Mouse (Mus musculus): ENCODE data around the gene Stc2. TPM values are rescaled to one million over a fixed set of nuclear protein-coding genes. Genes with fewer than 3 reads are reported as not detected.

The Stc2 gene
- polyA plus RNA-seq, 1 experiment from 2014 or later = 0.43 TPM

- ATAC-seq (peak; percentile 46), DNase-seq (peak; percentile 47)
- no peaks in the 10 kb centered on the region for H3K9me3 ChIP-seq (ENCODE audit: low read length)
- peak overlapping the region; percentile 44 for H3K4me3 ChIP-seq (ENCODE audit: low read depth, low read length)
- peaks cover 13% of the 10 kb centered on the region for H3K4me1 ChIP-seq (ENCODE audit: insufficient read depth)
- H3K9ac ChIP-seq (replicated peaks) = no peak overlapping the region
- H3K4me2 ChIP-seq (ENCODE audit: low read depth, low read length) = peak overlapping the region; percentile 74
- H3K36me3 ChIP-seq (replicated peaks; ENCODE audit: insufficient read depth, low read length) = no peaks in the 10 kb centered on the region
- peaks cover 46% of the 10 kb centered on the region for H3K27me3 ChIP-seq (ENCODE audit: insufficient read depth, low read length)
- TF ChIP-seq EP300 (IDR thresholded peaks at IDR 0.05; ENCODE audit: low read depth) (no peak), CTCF (IDR thresholded peaks at IDR 0.05; ENCODE audit: low read depth) (no peak)
- H3K27ac ChIP-seq (ENCODE audit: low read depth) = no peak overlapping the region
- WGBS (ENCODE audit: insufficient replicate concordance) = 1% methylated on average over 50 of the region's 50 CpGs
Measured at GRCm38 (mm10) chr11:31368965-31369647, 768 bp downstream of the Stc2 start.

GRCm38 (mm10) chr11:31368252-31368964 lies 1.5 kb downstream of the Stc2 start:
- ATAC-seq (no peak), DNase-seq (no peak)
- TF ChIP-seq CTCF (IDR thresholded peaks at IDR 0.05; ENCODE audit: low read depth) (no peak), EP300 (IDR thresholded peaks at IDR 0.05; ENCODE audit: low read depth) (no peak)
- Histone ChIP-seq H3K27ac (ENCODE audit: low read depth) (no peak overlapping the region), H3K27me3 (ENCODE audit: insufficient read depth, low read length) (peaks cover 46% of the 10 kb centered on the region), H3K36me3 (replicated peaks; ENCODE audit: insufficient read depth, low read length) (no peaks in the 10 kb centered on the region), H3K9ac (replicated peaks) (no peak overlapping the region), H3K4me1 (ENCODE audit: insufficient read depth) (peaks cover 13% of the 10 kb centered on the region), H3K9me3 (ENCODE audit: low read length) (no peaks in the 10 kb centered on the region), H3K4me2 (ENCODE audit: low read depth, low read length) (peak overlapping the region; percentile 74), H3K4me3 (ENCODE audit: low read depth, low read length) (peak overlapping the region; percentile 44)
- 4% methylated on average over 36 of the region's 36 CpGs for WGBS (ENCODE audit: insufficient replicate concordance)

GRCm38 (mm10) chr11:31366827-31367226 lies 3.0 kb downstream of the Stc2 start:
- Histone ChIP-seq H3K9me3 (ENCODE audit: low read length) (no peaks in the 10 kb centered on the region), H3K9ac (replicated peaks) (no peak overlapping the region), H3K4me3 (ENCODE audit: low read depth, low read length) (no peak overlapping the region), H3K36me3 (replicated peaks; ENCODE audit: insufficient read depth, low read length) (no peaks in the 10 kb centered on the region), H3K27me3 (ENCODE audit: insufficient read depth, low read length) (peaks cover 36% of the 10 kb centered on the region), H3K4me1 (ENCODE audit: insufficient read depth) (peaks cover 13% of the 10 kb centered on the region), H3K4me2 (ENCODE audit: low read depth, low read length) (no peak overlapping the region), H3K27ac (ENCODE audit: low read depth) (no peak overlapping the region)
- ATAC-seq (no peak), DNase-seq (no peak)
- 47% methylated on average over 4 of the region's 4 CpGs for WGBS (ENCODE audit: insufficient replicate concordance)
- TF ChIP-seq CTCF (IDR thresholded peaks at IDR 0.05; ENCODE audit: low read depth) (no peak), EP300 (IDR thresholded peaks at IDR 0.05; ENCODE audit: low read depth) (no peak)

- no peak overlapping the region for H3K4me3 ChIP-seq (ENCODE audit: low read depth, low read length)
- no peak for ATAC-seq
- peaks cover 32% of the 10 kb centered on the region for H3K27me3 ChIP-seq (ENCODE audit: insufficient read depth, low read length)
- no peak overlapping the region for H3K4me2 ChIP-seq (ENCODE audit: low read depth, low read length)
- no peaks in the 10 kb centered on the region for H3K9me3 ChIP-seq (ENCODE audit: low read length)
- no peak for DNase-seq
- no peaks in the 10 kb centered on the region for H3K36me3 ChIP-seq (replicated peaks; ENCODE audit: insufficient read depth, low read length)
- 63% methylated on average over 2 of the region's 2 CpGs for WGBS (ENCODE audit: insufficient replicate concordance)
- TF ChIP-seq CTCF (IDR thresholded peaks at IDR 0.05; ENCODE audit: low read depth) (no peak), EP300 (IDR thresholded peaks at IDR 0.05; ENCODE audit: low read depth) (no peak)
- H3K9ac ChIP-seq (replicated peaks) = no peak overlapping the region
- peaks cover 13% of the 10 kb centered on the region for H3K4me1 ChIP-seq (ENCODE audit: insufficient read depth)
- no peak overlapping the region for H3K27ac ChIP-seq (ENCODE audit: low read depth)
Measured at GRCm38 (mm10) chr11:31366421-31366820, 3.5 kb downstream of the Stc2 start.

GRCm38 (mm10) chr11:31365981-31366380 lies 3.9 kb downstream of the Stc2 start:
- Histone ChIP-seq H3K27ac (ENCODE audit: low read depth) (no peak overlapping the region), H3K4me1 (ENCODE audit: insufficient read depth) (peaks cover 10% of the 10 kb centered on the region), H3K9me3 (ENCODE audit: low read length) (no peaks in the 10 kb centered on the region), H3K4me3 (ENCODE audit: low read depth, low read length) (no peak overlapping the region), H3K36me3 (replicated peaks; ENCODE audit: insufficient read depth, low read length) (no peaks in the 10 kb centered on the region), H3K27me3 (ENCODE audit: insufficient read depth, low read length) (peaks cover 28% of the 10 kb centered on the region), H3K4me2 (ENCODE audit: low read depth, low read length) (no peak overlapping the region), H3K9ac (replicated peaks) (no peak overlapping the region)
- WGBS (ENCODE audit: insufficient replicate concordance) = 63% methylated on average over 2 of the region's 2 CpGs
- TF ChIP-seq EP300 (IDR thresholded peaks at IDR 0.05; ENCODE audit: low read depth) (no peak), CTCF (IDR thresholded peaks at IDR 0.05; ENCODE audit: low read depth) (no peak)
- ATAC-seq (no peak), DNase-seq (no peak)

GRCm38 (mm10) chr11:31365280-31365679 lies 4.6 kb downstream of the Stc2 start:
- Histone ChIP-seq H3K27ac (ENCODE audit: low read depth) (no peak overlapping the region), H3K9ac (replicated peaks) (no peak overlapping the region), H3K9me3 (ENCODE audit: low read length) (no peaks in the 10 kb centered on the region), H3K36me3 (replicated peaks; ENCODE audit: insufficient read depth, low read length) (no peaks in the 10 kb centered on the region), H3K27me3 (ENCODE audit: insufficient read depth, low read length) (peaks cover 22% of the 10 kb centered on the region), H3K4me1 (ENCODE audit: insufficient read depth) (peaks cover 10% of the 10 kb centered on the region), H3K4me3 (ENCODE audit: low read depth, low read length) (no peak overlapping the region), H3K4me2 (ENCODE audit: low read depth, low read length) (no peak overlapping the region)
- TF ChIP-seq CTCF (IDR thresholded peaks at IDR 0.05; ENCODE audit: low read depth) = no peak
- TF ChIP-seq EP300 (IDR thresholded peaks at IDR 0.05; ENCODE audit: low read depth) = no peak
- 78% methylated on average over 8 of the region's 8 CpGs for WGBS (ENCODE audit: insufficient replicate concordance)
- no peak for DNase-seq
- no peak for ATAC-seq

All from liver, postnatal 0 days (tissue).